Mouse (Mus musculus): ENCODE results near the gene Zmiz1.

Gene Zmiz1

DNA sequence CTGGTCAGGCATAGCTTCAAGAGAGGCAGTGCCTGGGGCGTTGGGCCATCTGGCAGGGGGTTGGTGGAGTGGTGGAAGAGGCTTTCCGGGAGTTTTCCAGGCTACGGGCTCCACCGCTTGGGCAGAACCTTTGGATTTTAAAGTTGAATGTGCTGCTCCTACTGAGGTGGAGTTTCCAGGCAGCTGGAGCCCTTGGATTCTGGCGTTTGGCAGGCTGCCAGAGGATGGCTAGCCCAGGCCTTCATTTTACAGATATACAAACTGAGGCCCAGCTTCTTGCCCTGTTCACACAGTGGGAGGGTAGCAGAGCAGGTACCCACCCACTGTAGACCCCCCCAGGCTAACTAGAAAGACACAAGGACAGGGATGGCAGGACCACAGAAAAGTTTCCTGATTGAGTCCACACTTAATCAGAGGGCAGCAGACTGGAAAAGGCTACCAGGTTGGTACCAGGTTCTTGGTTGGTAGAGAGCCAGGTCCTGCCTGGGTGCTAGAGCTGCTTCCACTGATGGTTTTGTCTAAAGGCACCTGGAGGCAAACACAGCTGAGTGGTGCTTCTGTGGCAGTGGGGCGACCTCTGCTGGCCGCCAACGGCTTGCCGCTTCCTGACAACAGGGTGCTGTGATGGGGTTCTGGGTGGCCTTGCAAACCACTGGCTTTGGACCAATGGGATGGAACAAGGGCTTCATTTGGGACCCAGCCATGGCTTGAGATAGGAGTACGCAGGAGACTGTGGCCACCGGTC is 106.5 kb downstream of the Zmiz1 start:
- DNase-seq, result peak; percentile 90

DNA sequence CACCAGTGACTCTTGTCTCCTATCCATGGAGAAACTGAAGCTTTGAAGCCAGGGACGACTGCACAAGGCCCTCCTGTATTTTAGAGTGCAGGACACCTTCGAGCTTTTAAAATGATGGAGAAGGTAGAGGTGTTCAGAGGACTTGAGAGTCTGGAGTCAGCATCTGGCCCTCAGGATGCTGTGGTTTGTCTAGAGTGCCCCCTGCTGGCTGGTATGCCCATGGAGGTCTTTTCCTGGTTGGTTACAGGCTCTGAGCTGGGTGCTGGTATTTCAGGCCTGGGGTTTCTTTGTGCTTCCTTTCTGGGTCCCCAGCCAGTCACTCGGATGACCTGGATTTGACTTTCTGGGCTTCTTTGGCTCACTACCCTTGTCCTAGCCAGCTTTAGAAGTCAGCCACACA is 108.3 kb downstream of the Zmiz1 start:
- DNase-seq, result peak; percentile 84

DNA sequence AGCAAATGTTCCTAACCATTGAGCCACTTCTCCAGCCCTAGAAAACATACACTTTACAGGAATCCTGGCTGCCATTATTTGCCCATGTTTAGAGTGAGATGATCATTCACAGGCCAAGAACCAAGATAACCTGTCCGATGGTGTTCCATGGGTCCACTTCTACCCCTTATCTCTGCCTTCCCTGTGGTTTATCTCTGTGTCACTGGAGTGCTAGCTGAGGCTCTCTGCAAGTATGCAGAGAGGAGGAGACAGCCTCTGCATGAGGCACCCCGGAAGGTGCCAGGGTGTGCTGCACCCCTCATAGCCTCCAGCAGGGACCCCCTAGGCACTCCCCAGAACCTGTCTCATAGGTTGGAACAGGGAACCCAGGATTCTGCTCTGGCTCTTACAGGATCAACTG is 108.9 kb downstream of the Zmiz1 start:
- no peak for DNase-seq

DNA sequence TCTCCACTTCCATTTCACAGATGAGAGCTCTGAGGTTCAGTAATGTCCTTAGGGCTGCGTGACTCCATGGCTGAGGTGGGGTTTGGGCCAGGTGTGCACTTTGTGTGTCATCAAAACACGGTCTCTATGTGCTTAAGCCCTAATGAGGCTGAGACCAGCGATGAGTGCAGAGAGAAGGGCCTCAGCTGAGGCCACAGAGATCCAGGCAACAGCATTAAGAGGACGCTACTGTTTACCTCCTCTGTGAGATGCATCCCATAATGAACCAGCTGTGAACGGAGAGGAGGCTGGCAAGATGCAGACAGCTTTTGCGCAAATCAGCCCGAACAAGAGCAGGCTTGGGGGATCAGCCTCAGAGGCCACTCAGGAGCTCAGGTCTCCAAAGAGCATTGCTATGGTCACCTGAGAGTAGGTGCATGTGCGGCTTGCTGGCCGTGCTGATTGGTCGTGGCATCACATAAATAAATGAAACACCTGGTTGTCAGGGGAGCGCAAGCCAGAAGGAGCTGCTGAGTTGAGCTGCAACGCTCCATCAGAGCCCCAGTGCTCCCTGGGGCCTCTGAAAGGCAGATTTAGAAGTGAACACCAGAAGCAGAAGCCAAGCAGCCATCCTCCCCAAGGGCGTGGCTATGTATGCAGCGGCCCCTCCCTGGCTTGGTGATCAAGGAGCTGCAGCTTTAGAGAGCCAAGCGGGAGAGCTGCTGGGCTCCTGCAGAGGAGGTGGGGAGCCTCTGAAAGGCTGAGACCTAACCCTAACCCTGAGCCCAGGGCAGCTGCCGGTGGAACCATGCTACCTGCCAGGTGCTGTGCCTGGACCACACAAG is 115.3 kb downstream of the Zmiz1 start:
- no peak for DNase-seq

DNA sequence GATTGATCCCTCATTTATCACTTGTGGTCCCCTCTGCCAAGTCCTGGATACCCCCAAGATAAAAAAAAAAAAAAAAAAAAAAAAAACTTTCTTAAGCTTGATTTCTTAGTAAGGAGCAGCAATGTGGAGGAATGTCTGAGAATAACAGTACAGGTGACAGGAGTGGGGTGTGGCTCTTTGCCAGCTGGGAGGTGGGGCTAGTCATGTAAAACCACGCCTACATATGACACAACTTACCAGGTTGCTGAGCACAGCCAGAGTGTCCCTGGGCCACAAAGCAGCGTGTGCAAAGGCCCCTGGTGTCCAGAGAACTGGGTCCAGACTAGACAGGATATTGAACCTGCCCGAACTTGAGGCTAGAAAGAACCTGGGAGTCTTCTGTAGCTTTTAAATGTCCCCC is 117.7 kb downstream of the Zmiz1 start:
- no peak for DNase-seq

DNA sequence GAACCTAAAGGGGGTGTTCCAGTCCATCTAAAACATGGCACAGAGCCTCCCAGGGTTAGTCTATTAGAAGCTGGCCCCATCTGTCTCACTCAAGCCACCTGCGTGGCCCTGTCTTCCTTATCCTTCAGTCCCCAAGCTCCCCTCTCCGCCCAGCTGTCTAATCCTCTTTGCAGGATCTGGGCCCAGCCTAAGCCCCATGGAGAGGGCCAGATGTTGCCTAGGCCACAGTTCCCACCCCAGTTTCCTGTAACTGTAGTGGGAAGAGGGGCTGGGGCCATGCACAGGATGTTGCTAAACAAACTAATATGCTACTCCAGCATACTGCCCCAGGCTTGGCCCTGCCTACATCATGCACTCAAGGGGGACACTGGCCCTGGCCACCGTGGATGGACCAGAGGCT is 118.4 kb downstream of the Zmiz1 start:
- DNase-seq, result peak; percentile 32

DNA sequence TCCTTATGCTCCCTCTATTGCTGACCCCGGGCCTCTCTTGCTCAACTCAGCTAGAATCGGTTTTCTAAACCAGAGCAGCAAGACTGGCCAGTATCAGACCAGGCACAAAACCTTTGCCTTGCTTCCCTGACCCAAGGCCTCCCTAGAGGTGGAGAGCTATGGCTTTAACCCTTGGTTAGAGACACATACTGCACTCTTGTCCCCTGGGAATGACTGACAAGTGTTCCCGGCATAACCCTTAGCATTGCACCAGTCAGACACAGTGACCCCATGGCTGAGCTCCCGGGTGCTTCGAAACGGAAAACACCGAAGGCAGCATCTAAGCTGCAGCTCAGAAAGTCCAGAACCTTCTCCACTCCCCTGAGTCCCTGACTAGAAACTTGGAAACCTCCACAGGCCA is 120.6 kb downstream of the Zmiz1 start:
- no peak for DNase-seq

DNA sequence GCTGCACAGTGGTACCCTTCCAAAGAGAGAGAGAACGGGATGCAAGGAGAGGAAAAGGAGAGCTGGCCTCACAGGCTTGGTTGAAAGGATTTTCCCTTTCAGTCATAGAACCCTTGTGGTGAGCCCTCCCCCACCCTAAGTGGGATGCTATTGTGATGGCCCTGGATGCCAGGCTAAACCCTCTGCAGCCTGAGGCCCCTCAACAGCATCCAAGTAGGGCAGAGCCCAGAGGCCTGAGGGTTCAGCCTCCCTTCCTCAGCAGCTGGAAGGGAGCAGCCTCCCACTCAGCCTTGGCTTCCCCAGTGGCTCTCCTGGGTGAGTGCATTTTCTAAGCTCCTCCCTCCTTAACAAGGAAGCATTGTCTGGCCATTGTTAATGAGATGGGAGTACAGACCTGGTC is 121.4 kb downstream of the Zmiz1 start:
- DNase-seq, result no peak

DNA sequence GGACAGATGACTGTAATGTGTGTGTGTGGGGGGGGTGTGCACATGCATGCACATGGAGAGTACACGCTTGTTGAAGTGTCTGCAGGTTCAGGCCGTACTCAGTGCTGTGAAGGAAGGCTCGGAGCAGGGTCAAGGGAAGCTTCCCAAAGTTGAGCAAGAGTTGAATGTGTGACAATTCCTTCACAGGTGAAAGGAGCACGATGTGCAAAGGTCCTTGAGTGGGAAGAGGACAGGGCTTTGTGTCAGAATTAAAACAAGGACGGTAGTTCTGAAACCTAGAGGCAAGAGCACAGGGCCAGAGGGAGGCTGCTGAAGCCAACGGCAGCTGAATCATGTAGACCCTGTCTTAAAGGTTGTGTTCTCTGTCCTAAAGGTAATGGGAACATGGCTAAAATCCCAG is 123.6 kb downstream of the Zmiz1 start:
- DNase-seq, result no peak

DNA sequence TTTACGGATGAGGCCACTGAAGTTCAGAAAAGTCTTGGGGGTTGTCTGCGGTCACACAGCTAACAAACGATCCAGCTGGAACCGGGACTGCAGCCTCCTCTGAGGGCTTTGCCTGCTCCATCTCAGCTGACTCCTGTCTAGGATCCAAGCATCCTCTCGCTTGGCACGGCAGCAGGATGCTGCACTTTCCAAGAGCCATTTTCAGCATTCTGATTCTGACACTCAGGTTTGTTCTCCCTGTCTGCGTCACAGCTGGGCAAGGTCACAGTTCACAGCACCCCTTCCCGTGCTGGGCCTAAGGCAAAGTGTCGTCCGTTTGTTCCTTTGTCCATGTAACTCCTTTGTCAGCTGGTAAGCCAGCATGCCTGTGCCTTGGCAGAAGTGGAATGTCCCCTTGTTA is 124.9 kb downstream of the Zmiz1 start:
- DNase-seq, result no peak

DNA sequence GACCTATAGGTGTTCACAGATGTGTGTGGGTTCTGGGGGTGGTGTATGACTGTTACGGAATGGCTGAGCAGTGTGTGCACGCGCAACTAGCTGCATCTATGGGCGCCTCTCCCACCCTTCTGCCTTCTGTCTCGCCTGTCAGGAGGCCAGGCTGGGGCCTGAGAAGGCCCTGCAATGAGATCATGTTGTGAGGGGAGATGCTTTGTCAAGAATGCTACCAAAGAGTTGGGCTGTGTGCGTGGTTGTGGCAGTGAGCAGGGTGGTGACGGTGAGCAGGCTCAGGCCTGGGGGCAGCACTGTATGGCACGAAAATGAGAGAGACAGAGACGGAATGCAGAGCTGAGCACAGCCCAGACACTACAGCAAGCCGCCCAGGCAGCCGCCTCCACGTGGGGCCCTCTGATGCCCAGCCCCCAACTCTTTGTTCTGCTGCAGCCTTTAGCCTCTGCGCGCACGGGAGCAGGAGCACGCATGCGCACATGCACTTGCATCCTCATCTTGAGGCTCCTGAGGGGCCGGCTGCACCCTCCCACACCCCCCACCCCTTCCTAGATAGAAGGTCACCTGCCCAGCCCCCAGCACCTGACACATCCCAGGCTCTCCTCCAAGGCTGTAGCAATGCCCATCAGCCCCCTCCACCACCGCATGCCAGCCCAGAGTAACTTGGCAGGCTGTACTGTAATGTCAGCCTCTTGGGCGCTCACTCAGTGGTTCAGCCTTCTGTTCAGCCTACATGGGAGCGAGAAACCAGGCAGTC is 126.7 kb downstream of the Zmiz1 start:
- DNase-seq, result no peak

DNA sequence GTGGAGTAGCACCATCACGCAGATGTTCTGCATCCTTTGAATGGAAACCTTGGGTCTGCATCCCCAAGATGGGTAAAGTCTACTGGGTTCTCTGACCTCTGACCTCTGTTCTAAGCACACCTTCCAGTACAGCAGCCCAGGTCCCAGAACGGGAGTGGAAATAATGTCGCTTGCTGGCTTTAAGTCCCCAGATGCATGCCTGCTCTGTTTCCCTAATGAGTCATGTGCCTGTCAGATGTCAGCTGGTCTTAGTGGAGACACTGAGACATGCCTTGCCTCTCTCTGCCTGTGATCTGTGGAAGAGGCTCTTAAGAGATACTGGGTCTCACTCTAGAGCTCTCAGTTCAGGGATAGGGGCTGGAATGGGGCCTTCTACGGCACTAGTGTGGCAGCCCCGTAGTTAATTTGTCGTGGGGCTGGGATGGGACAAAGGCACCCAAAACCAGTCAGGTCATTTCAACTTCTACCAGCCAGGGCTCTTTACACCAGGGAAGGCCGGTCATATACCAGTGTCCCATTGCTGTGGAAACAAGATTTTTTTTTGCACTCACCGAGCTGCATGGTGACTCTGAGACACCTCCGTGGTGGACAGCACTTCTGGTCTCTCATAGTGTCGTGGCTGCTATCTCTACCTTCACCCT is 128.0 kb downstream of the Zmiz1 start:
- DNase-seq, result no peak

DNA sequence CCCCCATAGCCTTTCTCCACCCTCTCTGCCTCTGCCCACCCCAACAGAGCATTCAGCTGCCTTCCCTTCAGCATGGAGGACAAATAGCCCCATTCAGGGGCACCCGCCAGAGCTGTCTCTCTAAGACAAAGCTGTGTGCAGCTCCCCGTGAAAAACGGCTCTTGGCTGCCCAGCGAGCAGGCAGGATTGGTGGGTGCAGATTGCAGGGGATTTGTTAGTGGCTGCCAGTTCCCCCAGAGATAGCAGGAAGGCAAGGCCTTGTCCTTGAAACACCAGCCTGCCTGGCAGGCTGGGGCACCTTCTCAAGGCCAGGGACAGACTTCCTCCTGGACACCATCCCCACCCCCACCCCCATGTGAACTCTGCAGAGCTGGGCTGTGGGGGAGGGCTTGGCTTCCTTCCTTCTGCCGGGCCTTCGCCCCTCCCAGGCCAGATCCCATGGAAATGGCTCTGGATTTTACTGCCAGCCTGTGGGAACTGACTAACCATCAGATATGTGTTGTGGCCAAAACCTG is 128.6 kb downstream of the Zmiz1 start:
- peak; percentile 59 for DNase-seq

DNA sequence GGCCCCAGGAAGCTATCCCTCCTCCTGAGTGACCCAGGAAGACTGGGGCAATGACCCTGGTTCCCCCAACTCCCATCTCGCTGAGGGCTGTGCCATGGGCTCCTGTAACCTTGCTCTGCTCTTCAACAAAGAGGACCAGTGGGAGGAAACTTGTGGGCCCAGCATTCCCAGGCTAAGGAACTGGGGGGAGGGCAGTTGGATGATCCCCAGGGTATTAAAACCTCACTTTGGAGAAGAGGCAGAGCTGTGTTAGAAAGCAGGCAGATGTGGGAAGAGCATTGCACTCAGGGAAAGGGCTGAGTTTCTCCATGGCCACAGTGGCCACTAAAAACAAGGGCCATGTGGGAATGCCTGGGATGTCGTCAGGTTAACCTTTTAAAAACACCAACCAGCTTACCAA is 129.2 kb downstream of the Zmiz1 start:
- DNase-seq, result no peak

DNA sequence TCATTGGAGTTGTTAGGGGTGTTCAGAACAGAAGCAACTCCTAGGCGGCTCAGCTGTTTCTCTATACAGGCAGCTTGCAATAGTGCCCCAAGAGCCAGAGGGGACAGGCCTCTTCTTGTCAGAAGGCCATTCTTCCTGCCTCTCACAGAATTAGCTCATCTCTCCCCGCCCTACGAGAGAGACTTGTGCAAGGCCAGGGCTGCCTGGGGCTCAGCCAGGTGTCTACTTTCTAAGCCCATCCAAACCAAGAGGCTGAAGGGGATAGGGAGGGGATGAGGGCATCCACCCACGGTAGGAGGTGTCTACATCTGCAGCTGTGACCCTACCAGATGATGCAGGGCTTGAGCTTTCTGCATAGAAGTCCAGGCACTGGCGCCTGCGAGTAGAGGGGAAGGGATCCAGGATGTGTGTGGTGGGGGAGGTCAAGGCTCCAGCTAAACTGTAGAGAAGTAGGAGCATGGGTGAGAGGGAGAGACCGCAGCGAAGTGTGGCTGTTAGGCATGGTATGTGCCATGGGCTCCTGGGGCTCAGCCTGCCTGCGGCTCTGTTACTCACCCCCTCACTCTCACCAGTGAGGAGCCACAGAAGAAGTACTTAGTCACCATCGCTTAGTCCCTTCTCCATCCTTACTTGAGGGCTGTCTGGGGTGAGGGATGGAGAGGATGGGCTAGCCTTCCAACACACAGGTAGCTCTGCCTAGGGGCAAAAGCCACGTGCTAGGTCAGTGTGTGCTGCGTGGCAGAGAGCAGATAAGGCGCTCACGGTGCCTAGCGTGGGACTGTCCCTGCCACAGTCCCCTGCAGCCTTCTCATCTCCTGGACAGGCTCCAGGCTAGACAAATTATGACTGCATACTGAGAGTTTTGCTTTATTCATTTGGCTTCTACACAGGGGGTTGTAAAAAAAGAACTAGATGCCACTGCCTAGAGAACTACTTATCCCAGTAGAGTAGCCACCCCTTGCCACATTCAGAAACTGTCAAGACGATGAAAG is 130.3 kb downstream of the Zmiz1 start:
- no peak for DNase-seq

DNA sequence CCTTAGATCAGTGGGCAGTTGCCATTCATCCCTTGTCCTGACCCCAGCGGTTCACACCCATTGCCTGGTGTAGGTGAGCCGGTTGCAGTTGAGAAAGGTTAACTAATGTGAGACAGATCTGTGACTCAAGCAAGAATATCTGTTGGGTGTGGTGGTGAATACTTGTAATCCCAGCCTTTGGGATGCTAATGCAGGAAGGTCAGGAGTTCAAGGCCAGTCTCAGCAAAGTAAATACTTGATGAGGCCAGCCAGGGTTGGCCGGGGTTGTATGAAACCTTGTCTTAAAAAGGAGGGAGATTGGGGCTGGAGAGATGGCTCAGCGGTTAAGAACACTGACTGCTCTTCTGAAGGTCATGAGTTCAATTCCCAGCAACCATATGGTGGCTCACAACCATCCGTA is 132.0 kb downstream of the Zmiz1 start:
- no peak for DNase-seq

DNA sequence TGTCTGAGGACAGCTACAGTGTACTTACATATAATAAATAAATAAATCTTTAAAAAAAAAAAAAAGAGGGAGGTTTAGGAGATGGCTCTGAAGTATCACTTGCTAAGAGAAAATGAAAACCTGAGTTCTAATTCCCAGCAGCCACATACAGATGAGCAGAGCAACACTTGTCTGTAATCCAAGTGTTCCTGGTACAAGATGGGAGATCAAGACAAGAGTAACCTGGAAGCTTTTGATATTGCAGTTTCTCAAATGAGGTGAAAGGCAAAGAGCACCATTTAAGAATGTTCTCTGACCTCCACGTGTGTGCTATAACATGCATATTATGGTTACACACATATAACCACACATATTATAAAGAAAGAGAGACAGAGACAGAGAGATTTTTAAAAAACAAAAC is 132.4 kb downstream of the Zmiz1 start:
- no peak for DNase-seq

DNA sequence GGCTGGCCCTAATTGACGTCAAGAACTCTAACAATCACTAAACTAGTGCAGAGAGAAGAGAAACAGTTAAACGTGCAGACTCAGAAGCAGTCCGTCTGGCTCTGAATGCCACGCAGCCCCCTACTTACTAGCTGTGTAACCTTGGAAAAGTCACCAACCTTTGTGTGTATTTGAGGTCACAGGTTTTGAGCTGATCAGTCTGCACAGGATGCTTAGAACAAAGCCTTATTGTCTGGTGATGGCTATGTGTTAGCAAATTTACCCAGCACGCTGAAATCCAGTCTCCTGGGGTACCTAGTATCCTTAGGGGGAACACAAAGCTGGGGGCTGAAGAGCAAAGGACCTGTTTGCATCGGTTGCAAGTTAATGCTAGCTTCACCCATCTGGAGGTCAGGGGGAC is 133.5 kb downstream of the Zmiz1 start:
- DNase-seq, result no peak

DNA sequence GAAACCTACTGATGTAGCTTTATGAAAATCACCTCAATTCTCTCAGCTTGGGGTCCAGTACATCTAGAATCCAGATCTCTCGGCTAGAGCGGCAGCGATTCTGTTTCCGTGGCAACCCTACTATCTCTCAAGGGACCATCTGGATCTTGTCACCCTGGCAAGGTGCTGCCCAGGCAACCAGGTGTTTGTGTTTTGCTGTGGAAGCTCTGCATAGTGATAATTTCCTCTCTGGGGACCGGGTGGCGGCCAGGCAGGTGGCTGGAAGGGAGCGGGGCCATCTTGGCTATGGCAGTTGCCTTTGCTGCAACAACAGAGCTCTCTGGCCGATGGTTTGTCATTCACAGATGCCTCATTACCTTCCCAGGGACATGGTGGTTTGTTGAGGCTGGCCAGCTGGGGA is 134.9 kb downstream of the Zmiz1 start:
- DNase-seq, result no peak

DNA sequence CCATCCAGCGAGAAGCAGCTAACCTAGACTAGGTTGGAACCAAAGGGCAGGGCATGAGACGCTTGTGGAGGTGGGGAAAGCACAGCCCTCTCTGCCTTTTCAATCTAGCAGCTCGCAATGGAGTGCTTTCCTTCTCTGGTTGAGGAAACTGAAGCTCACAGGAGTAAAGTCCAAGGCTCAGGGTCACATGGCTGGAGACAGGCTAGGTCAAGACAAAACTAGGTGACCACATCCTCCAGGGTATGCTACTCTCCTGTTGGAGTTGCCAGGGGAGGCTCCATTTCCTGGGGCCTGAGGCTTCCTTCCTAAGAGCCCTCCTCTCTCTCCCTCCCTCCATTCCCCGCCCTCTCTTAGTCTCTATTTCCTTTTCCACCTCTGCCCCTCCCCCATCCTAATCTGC is 135.6 kb downstream of the Zmiz1 start:
- no peak for DNase-seq

DNA sequence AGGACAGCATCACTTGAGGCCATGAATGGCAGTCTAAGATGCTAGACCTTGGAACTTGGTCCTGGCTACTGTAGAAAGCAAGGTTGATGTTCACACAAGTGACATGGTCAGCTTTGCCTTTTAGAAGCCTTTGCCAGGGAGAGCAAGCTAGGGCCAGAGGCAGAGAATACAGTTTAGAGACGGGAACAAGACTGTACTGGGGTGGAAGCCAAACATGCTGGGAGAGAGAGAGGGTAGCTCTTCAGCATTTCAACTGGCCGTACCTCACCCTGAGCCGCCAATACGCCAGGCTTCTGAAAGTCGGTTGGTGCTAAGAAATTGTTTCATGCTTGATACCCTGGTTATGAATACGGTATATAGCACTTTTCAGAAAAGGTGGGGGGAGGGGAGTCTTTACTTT is 140.0 kb downstream of the Zmiz1 start:
- DNase-seq, result no peak

DNA sequence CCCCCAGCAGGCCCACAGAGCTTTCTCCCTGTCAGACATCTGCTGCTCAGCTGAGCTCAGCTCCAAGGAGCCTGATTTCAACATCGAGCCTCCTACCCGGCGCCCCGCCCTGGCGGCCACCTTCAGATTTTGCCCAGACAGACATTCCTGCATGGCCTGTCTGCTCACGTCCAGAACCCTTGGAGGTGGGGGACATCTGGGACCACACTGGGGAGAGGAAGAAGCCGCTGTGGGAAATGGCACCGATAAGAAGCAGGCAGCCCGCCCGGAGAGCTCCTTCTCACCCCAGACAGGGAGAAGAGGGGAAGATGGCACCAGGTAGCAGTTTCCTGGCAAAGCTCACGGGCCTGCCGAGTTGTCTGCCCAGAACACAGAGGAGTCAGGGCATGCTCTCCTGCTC is 140.9 kb downstream of the Zmiz1 start:
- no peak for DNase-seq
